Mouse (Mus musculus): ENCODE results near the gene Efcab11. TPM values are rescaled to one million over a fixed set of nuclear protein-coding genes. Genes with fewer than 3 reads are reported as not detected.

Gene Efcab11
- polyA plus RNA-seq, 1 experiment from 2014 or later, result 9.9 TPM

DNA sequence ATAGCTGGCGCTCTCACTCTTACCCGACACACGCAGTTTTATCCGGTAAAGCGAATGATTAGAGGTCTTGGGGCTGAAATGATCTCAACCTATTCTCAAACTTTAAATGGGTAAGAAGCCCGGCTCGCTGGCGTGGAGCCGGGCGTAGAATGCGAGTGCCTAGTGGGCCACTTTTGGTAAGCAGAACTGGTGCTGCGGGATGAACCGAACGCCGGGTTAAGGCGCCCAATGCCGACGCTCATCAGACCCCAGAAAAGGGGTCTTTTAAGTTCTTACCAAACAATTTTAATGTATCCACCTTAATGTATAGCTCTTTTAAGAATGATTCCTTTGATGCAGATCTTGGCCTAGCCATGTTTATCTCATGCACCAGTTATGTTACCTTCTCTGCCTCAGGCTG is 238.8 kb downstream of the Efcab11 start:
- Histone ChIP-seq H3K4me1 (peaks cover 12% of the 10 kb centered on the region), H3K27me3 (no peaks in the 10 kb centered on the region), H3K4me3 (no peak overlapping the region), H3K9ac (replicated peaks) (no peak overlapping the region), H3K27ac (replicated peaks) (no peak overlapping the region), H3K4me2 (replicated peaks) (no peak overlapping the region), H3K36me3 (no peaks in the 10 kb centered on the region), H3K9me3 (no peaks in the 10 kb centered on the region; the same call in 1 of the 2 replicates)
- ATAC-seq (replicated peaks), result no peak
- WGBS, result 96% methylated on average over 18 of the region's 18 CpGs

GRCm38 (mm10) chr12:99644966-99645365 is 239.3 kb downstream of the Efcab11 start:
- H3K4me2 ChIP-seq (replicated peaks), result no peak overlapping the region
- WGBS, result 95% methylated on average over 37 of the region's 37 CpGs
- peak; percentile 76 for ATAC-seq (replicated peaks)

More at GRCm38 (mm10) chr12:99644966-99645365, 239.3 kb downstream of the Efcab11 start:
- H3K9me3 ChIP-seq, result no peaks in the 10 kb centered on the region; the same call in 1 of the 2 replicates
- H3K4me3 ChIP-seq, result no peak overlapping the region
- no peak overlapping the region for H3K9ac ChIP-seq (replicated peaks)
- H3K27me3 ChIP-seq, result no peaks in the 10 kb centered on the region
- peaks cover 16% of the 10 kb centered on the region for H3K4me1 ChIP-seq
- H3K27ac ChIP-seq (replicated peaks), result no peak overlapping the region
- H3K36me3 ChIP-seq, result no peaks in the 10 kb centered on the region

Other genes with a start within 250 kb of the Efcab11 start
- 70.1 and 72.0 TPM in 2 replicates for gene Tdp1, start 78 bp upstream of the Efcab11 start, polyA plus RNA-seq (2015; fragmentation: Nextera tagmentation; extraction: Ambion mirVana)
- gene Kcnk13, start 80.1 kb upstream of the Efcab11 start, polyA plus RNA-seq (2015; fragmentation: Nextera tagmentation; extraction: Ambion mirVana), result 1.1 TPM in 2 replicates
- gene Psmc1, start 225.7 kb upstream of the Efcab11 start, polyA plus RNA-seq (2015; fragmentation: Nextera tagmentation; extraction: Ambion mirVana), result 272 and 277 TPM in 2 replicates

Measured in forebrain, embryonic 15.5 days (tissue).